Mouse (Mus musculus) cerebellum, adult (tissue): ENCODE results near the gene Fgf2.
A peak's percentile ranks its signal among the peaks of the same experiment; 100 is the strongest.

Experiments
- ATAC-seq: cut with Nextera tagmentation; 2 replicates; pipeline ENCODE4 v1.9.2; 2017; ENCODE audit warnings: mild to moderate bottlenecking, moderate library complexity, mixed read lengths; ENCODE audit not compliant: insufficient number of reproducible peaks, low FRiP score, low TSS enrichment

The Fgf2 gene

GRCm38 (mm10) chr3:37353951-37354481 lies 5.9 kb downstream of the Fgf2 start:
- no peak for ATAC-seq

GRCm38 (mm10) chr3:37354737-37355136 lies 6.6 kb downstream of the Fgf2 start:
- no peak for ATAC-seq

GRCm38 (mm10) chr3:37360729-37361128 lies 12.6 kb downstream of the Fgf2 start:
- ATAC-seq, result no peak

- ATAC-seq, result no peak
Observed at GRCm38 (mm10) chr3:37365144-37365543, 17.0 kb downstream of the Fgf2 start.

- ATAC-seq, result no peak
Observed at GRCm38 (mm10) chr3:37365976-37366375, 17.8 kb downstream of the Fgf2 start.

- ATAC-seq, result no peak
Observed at GRCm38 (mm10) chr3:37366381-37367053, 18.4 kb downstream of the Fgf2 start.

GRCm38 (mm10) chr3:37370407-37370806 lies 22.3 kb downstream of the Fgf2 start:
- ATAC-seq, result no peak

GRCm38 (mm10) chr3:37373712-37374111 lies 25.6 kb downstream of the Fgf2 start:
- no peak for ATAC-seq

- no peak for ATAC-seq
Observed at GRCm38 (mm10) chr3:37377926-37378325, 29.8 kb downstream of the Fgf2 start.

GRCm38 (mm10) chr3:37378412-37378811 lies 30.3 kb downstream of the Fgf2 start:
- ATAC-seq, result no peak

GRCm38 (mm10) chr3:37379201-37379600 lies 31.1 kb downstream of the Fgf2 start:
- no peak for ATAC-seq

GRCm38 (mm10) chr3:37379930-37380881 lies 32.1 kb downstream of the Fgf2 start:
- peak; percentile 46; the same call in 1 of the 2 replicates for ATAC-seq

- ATAC-seq, result no peak
Observed at GRCm38 (mm10) chr3:37381457-37381856, 33.3 kb downstream of the Fgf2 start.

- no peak for ATAC-seq
Observed at GRCm38 (mm10) chr3:37383096-37383765, 35.1 kb downstream of the Fgf2 start.

GRCm38 (mm10) chr3:37387310-37387709 lies 39.2 kb downstream of the Fgf2 start:
- no peak for ATAC-seq

GRCm38 (mm10) chr3:37396930-37397608 lies 48.9 kb downstream of the Fgf2 start:
- ATAC-seq, result no peak

GRCm38 (mm10) chr3:37397646-37398045 lies 49.5 kb downstream of the Fgf2 start:
- no peak for ATAC-seq

- 0 out of 2 replicates have a peak, but pooled peaks have one; percentile 5 for ATAC-seq
Observed at GRCm38 (mm10) chr3:37398661-37399395, 50.7 kb downstream of the Fgf2 start.
